Mouse (Mus musculus) left cerebral cortex, adult 11 months (tissue): ENCODE data around the gene Padi6.

Source experiments
- DNase-seq: peaks from one replicate; pipeline ENCODE4 v3.0.0; 2022; ENCODE audit warnings: low spot score

Gene Padi6

GRCm38 (mm10) chr4:140742543-140742942, at the start of gene Padi6:
Padi6 (minus strand) TSS chr4:140742643.
- no peak for DNase-seq

DNA sequence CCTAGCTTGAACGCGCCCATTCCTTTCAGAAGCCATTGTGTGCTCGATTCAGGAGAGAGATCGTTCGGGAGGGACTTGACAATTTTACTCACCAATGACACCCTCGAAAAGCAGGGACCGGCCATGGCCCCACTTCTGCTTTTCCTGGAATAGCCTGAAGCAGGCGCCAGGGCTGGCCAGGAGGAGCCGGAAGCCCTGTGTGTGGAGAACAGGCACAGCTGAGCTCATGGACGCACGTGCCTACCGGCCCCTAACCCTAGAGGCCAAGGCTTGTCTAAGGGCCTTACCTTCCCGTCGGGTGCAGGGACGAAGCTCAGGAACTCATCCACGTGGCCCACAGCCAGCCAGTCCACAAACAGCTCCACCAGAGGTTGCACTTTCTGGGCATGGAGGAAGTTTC, 48.6 kb upstream of the Padi6 start:
- no peak for DNase-seq

GRCm38 (mm10) chr4:140789983-140790382, 47.5 kb upstream of the Padi6 start:
- DNase-seq = no peak

GRCm38 (mm10) chr4:140788983-140789382, 46.5 kb upstream of the Padi6 start:
- DNase-seq = no peak

- DNase-seq = no peak
Measured at GRCm38 (mm10) chr4:140788264-140788663, 45.8 kb upstream of the Padi6 start.

- DNase-seq = no peak
Measured at GRCm38 (mm10) chr4:140787414-140787813, 45.0 kb upstream of the Padi6 start.

GRCm38 (mm10) chr4:140785217-140785616, 42.8 kb upstream of the Padi6 start:
- DNase-seq = no peak

DNA sequence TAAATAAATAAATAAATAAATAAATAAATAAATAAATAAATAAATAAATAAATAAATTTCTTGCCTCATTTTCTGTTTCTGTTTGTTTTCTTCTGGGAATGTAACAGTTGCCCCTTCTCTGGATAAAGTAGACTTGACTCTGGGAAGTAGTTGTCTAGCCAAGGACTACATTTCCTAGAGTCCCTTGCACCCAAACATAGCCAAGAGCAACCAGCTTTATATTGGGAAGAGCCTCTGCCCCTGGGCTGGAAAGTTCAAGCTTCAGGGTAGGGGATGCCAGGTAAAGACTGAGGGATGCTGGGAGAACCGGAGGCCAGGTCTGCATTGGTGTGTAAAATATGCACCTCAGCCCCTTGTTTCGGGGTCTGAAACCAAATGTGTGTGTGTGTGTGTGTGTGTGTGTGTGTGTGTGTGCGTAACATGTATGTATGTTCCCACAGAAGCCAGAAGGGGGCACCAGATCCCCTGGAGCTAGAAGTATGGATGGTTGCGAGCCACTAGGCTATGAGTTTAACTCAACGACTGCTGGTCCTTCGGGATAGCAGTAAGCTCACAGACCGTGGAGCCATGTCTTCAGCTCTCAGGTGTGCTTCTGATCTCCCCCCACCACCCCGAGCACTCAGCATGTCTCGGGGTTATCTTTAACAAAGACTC, 42.0 kb upstream of the Padi6 start:
- no peak for DNase-seq

DNA sequence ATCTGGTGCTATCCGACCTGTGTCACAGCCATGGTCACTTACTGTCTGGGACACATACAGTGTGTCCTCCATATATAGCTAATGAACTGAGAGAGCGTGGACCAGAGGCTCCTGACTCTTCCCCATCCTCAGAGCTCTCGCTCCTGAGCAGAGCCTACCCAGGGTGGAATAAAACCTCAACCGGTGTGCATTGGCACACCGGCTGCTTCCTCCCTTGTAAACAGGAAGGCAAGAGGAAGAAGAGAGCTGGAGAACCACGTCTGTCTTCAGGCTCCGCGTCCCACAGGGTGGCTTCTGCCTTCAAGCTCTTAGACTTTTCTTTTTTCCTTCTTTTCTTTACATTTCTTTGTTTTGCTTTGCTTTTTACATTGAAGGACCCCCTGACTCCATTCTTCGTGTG, 40.4 kb upstream of the Padi6 start:
- no peak for DNase-seq

DNA sequence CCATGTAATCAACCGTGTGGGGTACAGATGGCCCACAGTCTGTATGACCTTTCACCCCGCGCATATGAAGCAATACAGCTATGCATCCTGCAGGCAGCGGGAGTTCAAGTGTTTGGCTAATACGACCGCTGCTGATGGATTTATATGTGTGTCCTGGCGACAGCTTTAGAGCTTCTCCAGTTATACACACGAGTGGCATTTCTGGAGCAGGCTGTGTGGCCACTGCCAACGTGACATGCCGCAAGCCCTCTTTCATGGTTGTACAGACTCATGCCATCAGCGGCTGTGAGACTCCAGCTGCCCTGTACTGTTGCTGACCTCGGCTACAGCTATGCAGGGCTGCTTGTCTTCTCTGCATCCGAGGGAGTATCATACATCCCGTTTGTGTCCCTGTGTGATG, 38.1 kb upstream of the Padi6 start:
- DNase-seq = no peak

DNA sequence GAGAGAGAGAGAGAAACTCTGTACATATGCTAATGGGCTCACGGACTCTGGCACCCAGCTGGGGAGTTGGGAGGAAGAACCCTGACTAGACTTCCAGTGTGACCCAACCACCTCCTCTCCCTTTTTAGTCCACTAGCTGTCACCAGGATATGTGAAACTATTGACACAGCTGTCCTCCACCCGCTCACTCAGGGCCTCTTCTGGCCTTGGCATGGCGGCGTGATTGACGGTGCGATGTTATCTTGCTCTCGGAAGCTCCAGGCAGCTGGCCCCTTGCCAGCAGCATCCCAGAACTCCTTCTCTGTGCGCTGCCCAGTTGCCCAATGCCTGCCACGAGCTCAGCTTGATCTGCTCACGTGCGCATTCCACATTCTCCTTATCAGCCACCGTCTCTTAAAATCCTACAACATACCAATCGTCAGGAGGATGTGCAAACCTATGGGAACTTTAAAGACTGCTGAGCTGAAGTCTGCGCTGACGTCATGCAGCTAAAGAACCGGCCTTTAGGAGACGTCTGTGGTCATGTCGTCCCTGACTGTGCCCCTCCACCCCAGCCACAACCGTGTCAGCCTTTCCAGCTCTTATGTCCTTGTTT, 37.5 kb upstream of the Padi6 start:
- DNase-seq = no peak

- DNase-seq = no peak
Measured at GRCm38 (mm10) chr4:140776623-140777022, 34.2 kb upstream of the Padi6 start.

GRCm38 (mm10) chr4:140775876-140776275, 33.4 kb upstream of the Padi6 start:
- DNase-seq = no peak

DNA sequence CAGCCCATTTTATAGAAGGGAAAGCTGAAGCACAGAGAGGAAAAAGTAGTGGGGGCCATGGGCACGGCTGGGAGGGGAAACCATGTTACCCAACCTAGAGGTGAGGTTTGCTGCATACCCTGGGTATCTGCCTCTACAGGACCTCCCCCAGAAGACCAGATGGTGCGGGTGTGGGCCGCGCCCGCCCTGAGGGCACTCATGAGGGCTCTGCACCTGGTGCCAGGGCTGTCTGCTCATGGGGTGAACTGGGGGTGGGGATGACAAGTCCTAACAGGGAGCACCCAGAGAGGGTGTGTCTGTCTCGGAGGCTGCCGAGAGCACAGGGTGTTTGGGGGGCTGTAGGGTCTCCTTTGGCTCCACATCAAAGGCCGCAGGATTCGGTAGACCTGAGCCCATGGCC, 32.5 kb upstream of the Padi6 start:
- no peak for DNase-seq

DNA sequence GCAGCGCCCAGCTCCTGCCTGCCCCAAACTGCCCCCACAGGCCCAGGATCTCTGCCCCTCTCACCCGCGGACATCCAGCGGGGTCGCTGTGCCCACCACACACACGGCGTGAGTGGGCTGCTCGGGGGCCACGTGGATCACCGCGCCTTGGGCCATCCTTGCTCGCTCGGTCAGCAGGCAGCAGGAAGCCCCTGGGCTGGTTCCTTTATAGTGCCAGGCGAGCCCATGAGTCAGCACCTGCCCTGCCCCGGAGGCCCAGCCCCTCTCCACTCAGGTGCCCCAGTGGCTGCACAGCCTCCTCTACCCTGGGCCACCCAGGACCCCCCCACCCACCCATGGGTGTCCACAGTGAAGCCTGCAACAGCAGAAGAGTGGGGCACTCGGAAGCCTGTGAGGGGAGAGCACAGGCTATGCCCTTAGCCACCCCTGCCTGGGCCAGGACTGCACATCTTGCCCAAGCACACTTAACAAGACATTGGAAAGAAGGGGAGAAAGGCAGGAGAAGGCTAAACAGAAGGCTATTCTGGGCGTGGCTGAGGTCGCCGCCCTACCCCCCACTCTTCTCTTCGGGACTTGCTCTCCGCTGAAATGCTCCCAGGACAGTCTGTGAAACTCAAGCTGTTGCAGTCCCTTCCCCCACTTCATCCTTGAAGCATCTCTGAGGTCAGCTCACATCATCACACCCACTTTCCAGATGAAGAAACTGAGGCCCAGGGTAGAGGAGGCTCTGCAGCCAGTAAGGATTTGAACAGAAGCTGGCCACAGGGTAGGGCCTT, 31.8 kb upstream of the Padi6 start, which contains the start of gene Padi4:
Padi4 (minus strand) TSS at position 212 of the 776 bp plus-strand sequence.
- DNase-seq = no peak

DNA sequence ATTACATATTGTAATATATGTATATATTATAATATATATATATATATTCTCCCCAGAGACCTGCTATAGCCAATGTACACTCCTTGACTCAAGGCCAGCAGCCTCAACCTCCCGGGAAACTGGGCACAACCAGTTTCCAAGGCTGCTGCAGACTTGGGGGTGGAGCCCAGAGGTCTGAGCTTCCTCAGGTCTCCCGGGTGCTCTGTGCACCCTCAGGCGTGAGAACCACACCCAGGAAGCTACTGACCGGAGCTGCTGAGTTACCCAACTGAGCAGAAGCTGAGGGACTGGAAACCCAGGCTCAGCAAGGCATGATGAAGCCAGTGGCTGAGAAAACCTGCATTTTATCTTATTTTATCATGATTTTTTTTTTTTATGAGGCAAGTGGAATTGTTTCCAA, 28.6 kb upstream of the Padi6 start:
- DNase-seq = no peak

- DNase-seq = no peak
Measured at GRCm38 (mm10) chr4:140770433-140770832, 28.0 kb upstream of the Padi6 start.

GRCm38 (mm10) chr4:140768973-140769372, 26.5 kb upstream of the Padi6 start:
- DNase-seq = no peak

DNA sequence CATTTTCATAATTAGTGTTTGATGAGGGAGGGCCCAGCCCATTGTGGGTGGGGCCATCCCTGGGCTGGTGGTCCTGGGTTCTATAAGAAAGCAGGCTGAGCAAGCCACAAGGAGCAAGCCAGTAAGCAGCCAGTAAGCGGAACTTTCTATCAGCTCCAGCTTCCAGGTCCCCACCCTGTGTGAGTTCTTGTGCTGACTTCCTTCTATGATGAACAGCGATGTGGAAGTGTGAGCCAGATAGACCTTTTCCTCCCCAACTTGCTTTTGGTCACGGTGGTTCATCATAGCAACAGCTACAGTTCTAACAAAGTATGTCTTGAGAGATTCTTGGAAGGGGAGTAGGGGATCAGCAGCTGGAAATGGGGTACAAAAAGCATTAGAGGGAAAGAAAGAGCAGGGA, 23.5 kb upstream of the Padi6 start:
- DNase-seq = no peak

GRCm38 (mm10) chr4:140763158-140763557, 20.7 kb upstream of the Padi6 start:
- no peak for DNase-seq

DNA sequence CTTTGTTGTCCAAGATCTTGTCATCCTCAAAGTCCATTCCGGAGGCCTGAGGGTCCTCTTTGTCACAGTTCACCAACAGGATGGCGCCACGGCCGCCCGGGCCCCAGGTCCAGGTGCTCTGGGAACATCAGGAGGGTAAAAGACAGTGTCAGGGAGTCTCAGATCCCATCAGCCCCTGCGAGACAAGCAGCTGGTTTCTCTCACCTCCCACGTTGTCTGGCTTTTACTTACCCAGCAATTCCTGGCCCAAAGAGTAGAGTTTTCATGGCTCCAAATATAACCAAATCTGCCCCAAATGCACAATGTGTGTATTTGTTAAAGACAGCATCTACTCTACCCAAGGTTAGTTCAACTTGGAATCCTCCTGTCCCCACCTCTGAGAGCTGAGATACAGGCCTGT, 19.2 kb upstream of the Padi6 start:
- no peak for DNase-seq

DNA sequence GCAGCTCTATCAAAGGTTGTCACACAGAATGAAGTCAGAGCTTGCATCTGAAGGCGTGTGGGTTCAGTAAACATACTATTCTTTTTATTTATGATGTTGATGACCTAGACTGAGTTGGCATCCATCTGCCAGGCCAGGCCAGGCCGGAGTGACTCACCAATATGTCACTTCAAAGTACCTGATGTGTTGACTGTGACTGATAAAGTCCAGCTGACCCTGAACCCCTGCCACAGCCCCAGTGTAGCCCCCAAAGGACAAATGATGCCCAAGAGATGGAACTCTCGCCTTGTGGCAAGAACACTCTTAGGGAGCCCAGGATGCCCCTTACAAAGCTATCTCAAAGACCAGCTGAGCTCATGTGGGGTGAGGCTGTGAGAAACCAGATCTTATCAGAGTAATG, 13.4 kb upstream of the Padi6 start:
- no peak for DNase-seq

- DNase-seq = no peak
Measured at GRCm38 (mm10) chr4:140753366-140753765, 10.9 kb upstream of the Padi6 start.
